In the genomic region with DNA sequence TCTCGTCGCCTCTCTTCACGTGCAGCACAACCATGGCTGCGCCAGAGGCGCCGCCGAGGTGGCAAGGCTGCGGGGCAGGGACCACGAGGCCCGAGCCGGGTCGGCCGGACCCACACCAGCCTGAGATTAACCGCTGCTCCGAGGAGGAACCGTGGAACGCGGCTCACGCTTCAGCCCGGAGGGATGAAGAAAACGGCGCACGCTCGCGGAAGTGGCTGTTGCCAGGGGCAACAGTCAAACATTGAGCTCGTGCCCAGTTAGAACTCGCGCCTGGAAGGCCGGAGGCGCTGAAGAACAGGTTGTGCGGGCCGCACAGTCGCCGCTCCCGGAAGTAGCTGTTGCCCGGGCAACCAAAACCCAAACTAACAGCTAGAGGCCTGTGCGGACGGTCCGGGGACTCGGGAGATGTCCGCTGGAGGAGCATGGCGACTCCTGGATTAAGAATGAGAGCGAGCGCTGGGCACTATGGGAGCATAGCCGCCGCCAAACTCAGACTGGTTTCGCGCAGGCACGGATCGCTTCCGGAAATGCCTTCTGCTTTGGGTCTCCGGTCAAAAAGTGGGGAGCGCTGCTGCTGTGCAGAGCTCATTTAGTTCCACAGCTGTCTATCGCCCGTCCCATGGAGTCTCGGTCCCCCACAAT, we compare ENCODE assay signal across 8 mouse cellular contexts. TPM values are rescaled to one million over a fixed set of nuclear protein-coding genes. Genes with fewer than 3 reads are reported as not detected.
DNase-seq lines count a peak whose midpoint lies in the region; ATAC-seq and TF ChIP-seq lines count a peak whose summit lies in the region.

Gene Cfap298 (minus strand): TSS at position 428 of the 642 bp plus-strand sequence.

- ATAC-seq in embryonic facial prominence, embryonic 15.5 days (ENCODE audit: insufficient number of reproducible peaks, low FRiP score, low TSS enrichment, low read depth): peak; percentile 95
- ATAC-seq in limb, embryonic 14.5 days (ENCODE audit: low FRiP score, low read depth): peak; percentile 97
- ATAC-seq in midbrain, postnatal 0 days (ENCODE audit: low FRiP score): peak; percentile 96

- 0 out of 2 replicates have a peak, but pooled peaks cover 3% of the 10 kb centered on the region for H3K36me3 ChIP-seq in embryonic facial prominence, embryonic 15.5 days
- H3K36me3 ChIP-seq in limb, embryonic 14.5 days (ENCODE audit: control insufficient read depth, insufficient read depth, low read length): peaks cover 15% of the 10 kb centered on the region
- peaks cover 23% of the 10 kb centered on the region for H3K36me3 ChIP-seq in midbrain, postnatal 0 days (ENCODE audit: insufficient read depth, low read length)

- peak within 1 kb of the TSS; percentile 60 for H3K9ac ChIP-seq in embryonic facial prominence, embryonic 15.5 days
- peak within 1 kb of the TSS; percentile 71 for H3K9ac ChIP-seq in limb, embryonic 14.5 days (ENCODE audit: low read depth, low read length, severe bottlenecking)
- H3K9ac ChIP-seq in midbrain, postnatal 0 days (replicated peaks; ENCODE audit: low read length, poor library complexity, severe bottlenecking): peak within 1 kb of the TSS; percentile 86

- H3K27me3 ChIP-seq in embryonic facial prominence, embryonic 15.5 days: no peaks in the 10 kb centered on the region
- no peaks in the 10 kb centered on the region for H3K27me3 ChIP-seq in limb, embryonic 14.5 days (ENCODE audit: control insufficient read depth, insufficient read depth, low read length)
- H3K27me3 ChIP-seq in midbrain, postnatal 0 days (ENCODE audit: insufficient read depth, low read length): no peaks in the 10 kb centered on the region

- WGBS in bone marrow, adult 2 months: under 1% methylated on average over 56 of the region's 56 CpGs
- WGBS in embryonic facial prominence, embryonic 15.5 days: under 1% methylated on average over 56 of the region's 56 CpGs
- 0% methylated on average over 56 of the region's 56 CpGs for WGBS in limb, embryonic 14.5 days
- under 1% methylated on average over 56 of the region's 56 CpGs for WGBS in midbrain, postnatal 0 days

- no peaks in the 10 kb centered on the region for H3K4me1 ChIP-seq in bone marrow, adult 2 months (ENCODE audit: control insufficient read depth, insufficient read depth, low read length)
- H3K4me1 ChIP-seq in embryonic facial prominence, embryonic 15.5 days: peaks cover 3% of the 10 kb centered on the region; the same call in 1 of the 2 replicates
- peaks cover 3% of the 10 kb centered on the region; the same call in 1 of the 2 replicates for H3K4me1 ChIP-seq in limb, embryonic 14.5 days (ENCODE audit: control insufficient read depth, insufficient read depth, low read length)
- H3K4me1 ChIP-seq in midbrain, postnatal 0 days (ENCODE audit: insufficient read depth, low read length): no peaks in the 10 kb centered on the region

- H3K27ac ChIP-seq in bone marrow, adult 2 months (ENCODE audit: control insufficient read depth, insufficient read depth, low read depth, low read length, poor library complexity): peak within 1 kb of the TSS; percentile 59; the same call in 1 of the 2 replicates
- H3K27ac ChIP-seq in embryonic facial prominence, embryonic 15.5 days (replicated peaks): peak within 1 kb of the TSS; percentile 83
- H3K27ac ChIP-seq in limb, embryonic 14.5 days (replicated peaks; ENCODE audit: low read depth, low read length): peak within 1 kb of the TSS; percentile 83
- H3K27ac ChIP-seq in midbrain, postnatal 0 days (ENCODE audit: low read depth, low read length): peak within 1 kb of the TSS; percentile 88

- H3K4me2 ChIP-seq in embryonic facial prominence, embryonic 15.5 days (replicated peaks): peak within 1 kb of the TSS; percentile 68
- peak within 1 kb of the TSS; percentile 75 for H3K4me2 ChIP-seq in limb, embryonic 14.5 days (replicated peaks; ENCODE audit: low read depth, low read length, severe bottlenecking)
- peak within 1 kb of the TSS; percentile 73 for H3K4me2 ChIP-seq in midbrain, postnatal 0 days (ENCODE audit: low read depth, low read length, poor library complexity, severe bottlenecking)

- TF ChIP-seq CTCF in bone marrow, adult 2 months (IDR thresholded peaks at IDR 0.05; ENCODE audit: control insufficient read depth, insufficient read depth, low read length): no peak
- no peak for TF ChIP-seq CTCF in midbrain, postnatal 0 days (IDR thresholded peaks at IDR 0.05)

- no peaks in the 10 kb centered on the region for H3K9me3 ChIP-seq in embryonic facial prominence, embryonic 15.5 days (replicated peaks)
- H3K9me3 ChIP-seq in limb, embryonic 14.5 days (ENCODE audit: control insufficient read depth, low read length): no peaks in the 10 kb centered on the region
- no peaks in the 10 kb centered on the region for H3K9me3 ChIP-seq in midbrain, postnatal 0 days (ENCODE audit: low read length)

- H3K4me3 ChIP-seq in bone marrow, adult 2 months (replicated peaks; ENCODE audit: control insufficient read depth, low read depth, low read length): peak within 1 kb of the TSS; percentile 72
- H3K4me3 ChIP-seq in embryonic facial prominence, embryonic 15.5 days (replicated peaks): peak within 1 kb of the TSS; percentile 77
- H3K4me3 ChIP-seq in limb, embryonic 14.5 days (replicated peaks; ENCODE audit: low read length): peak within 1 kb of the TSS; percentile 82
- H3K4me3 ChIP-seq in midbrain, postnatal 0 days (ENCODE audit: low read depth, low read length): peak within 1 kb of the TSS; percentile 80

- peak; percentile 57; the same call in 1 of the 2 replicates for TF ChIP-seq POLR2A in bone marrow, adult 2 months (IDR thresholded peaks at IDR 0.05; ENCODE audit: borderline replicate concordance, control insufficient read depth, low read depth, low read length)
- no peak for TF ChIP-seq POLR2A in limb, embryonic 14.5 days (IDR thresholded peaks at IDR 0.05; ENCODE audit: borderline replicate concordance, extremely low read depth, insufficient read depth, insufficient read length)

- DNase-seq in 416B (ENCODE audit: low read depth): peak; percentile 97
- DNase-seq in heart, adult 8-10 months (ENCODE audit: low spot score): peak; percentile 91
- peak; percentile 93 for DNase-seq in kidney, adult 9 months
- DNase-seq in limb, embryonic 14.5 days (ENCODE audit: low spot score): peak; percentile 96
- DNase-seq in midbrain, postnatal 0 days (ENCODE audit: low spot score): peak; percentile 98
- peak; percentile 78 to 85 for DNase-seq in spleen, postnatal 14 days (ENCODE audit: low spot score in 2 of 2)

RNA-seq across cellular contexts. Expression of gene Cfap298, which starts in this region (rescaled TPM):
- polyA plus RNA-seq in bone marrow, adult 2 months (2011; ENCODE audit: insufficient read depth, insufficient read length, low replicate concordance, missing spikeins): 17.7 and 19.5 TPM in 2 replicates
- 45.1 and 63.4 TPM in 2 replicates for polyA plus RNA-seq in embryonic facial prominence, embryonic 15.5 days (2015; fragmentation: Nextera tagmentation; extraction: Ambion mirVana)
- 10 to 100 TPM; 21.5 to 32.6 (median 26.2) TPM for total RNA-seq in heart, adult 8-10 months (2022)
- 12.0 and 17.0 TPM in 2 replicates for polyA plus RNA-seq in limb, embryonic 14.5 days (2012; rRNA removed)
- 30.7 and 33.1 TPM in 2 replicates for polyA plus RNA-seq in limb, embryonic 14.5 days (2014; fragmentation: Nextera tagmentation; extraction: Ambion mirVana)
- 19.0 and 26.5 TPM in 2 replicates for total RNA-seq in midbrain, postnatal 0 days (2014; rRNA removed)
- 65.1 and 66.2 TPM in 2 replicates for polyA plus RNA-seq in midbrain, postnatal 0 days (2015; fragmentation: Nextera tagmentation; extraction: Ambion mirVana)

Comparison
In these comparisons a context has a peak if more than half of its experiments do, and no peak if none do; other contexts are left out.
1. Peak in every context shown above with its lines: DNase-seq, ATAC-seq, H3K4me3 ChIP-seq and H3K27ac ChIP-seq.